20 mouse cellular contexts compared by ENCODE assay signal in genomic region chr10:46087766-46088165, GRCm38 (mm10).
A peak's percentile ranks its signal among the peaks of the same experiment; 100 is the strongest.
DNase-seq lines count a peak whose midpoint lies in the region; ATAC-seq and TF ChIP-seq lines count a peak whose summit lies in the region.
"Had no signal": no experiment of that assay in that cellular context is flagged by ENCODE, and none has a peak within 500 bp of the region (broad histone marks: within the 10 kb centered on the region; RNA-seq: fewer than 3 reads in every experiment).

No protein-coding gene starts in this region.

- H3K9me3 ChIP-seq in embryonic facial prominence, embryonic 14.5 days (ENCODE audit: control insufficient read depth, low read length) = no peaks in the 10 kb centered on the region
- H3K9me3 ChIP-seq in embryonic facial prominence, embryonic 10.5 days = no peaks in the 10 kb centered on the region
- H3K9me3 ChIP-seq in limb, embryonic 10.5 days (replicated peaks) = no peaks in the 10 kb centered on the region
- no peaks in the 10 kb centered on the region for H3K9me3 ChIP-seq in stomach, postnatal 0 days (ENCODE audit: control insufficient read depth, low read length)
- H3K9me3 ChIP-seq: heart, embryonic 10.5 days; stomach, embryonic 15.5 days had no signal

- 48% methylated on average over 4 of the region's 4 CpGs for WGBS in embryonic facial prominence, embryonic 14.5 days
- WGBS in embryonic facial prominence, embryonic 10.5 days = 60% methylated on average over 4 of the region's 4 CpGs
- 34% methylated on average over 4 of the region's 4 CpGs for WGBS in limb, embryonic 10.5 days
- WGBS in stomach, postnatal 0 days = 16% methylated on average over 4 of the region's 4 CpGs

- no peaks in the 10 kb centered on the region for H3K27me3 ChIP-seq in embryonic facial prominence, embryonic 14.5 days (replicated peaks; ENCODE audit: control insufficient read depth, insufficient read depth, low read length)
- H3K27me3 ChIP-seq in embryonic facial prominence, embryonic 10.5 days (replicated peaks; ENCODE audit: low read depth, poor library complexity, severe bottlenecking) = no peaks in the 10 kb centered on the region
- no peaks in the 10 kb centered on the region for H3K27me3 ChIP-seq in limb, embryonic 10.5 days (ENCODE audit: low read depth, poor library complexity, severe bottlenecking)
- no peaks in the 10 kb centered on the region for H3K27me3 ChIP-seq in stomach, postnatal 0 days (ENCODE audit: control insufficient read depth, insufficient read depth, low read length)
- H3K27me3 ChIP-seq: stomach, embryonic 15.5 days had no signal

- TF ChIP-seq EP300 in stomach, postnatal 0 days (optimal IDR thresholded peaks at IDR 0.05) = no peak

- no peak for ATAC-seq in embryonic facial prominence, embryonic 14.5 days (ENCODE audit: low read depth)
- no peak for ATAC-seq in stomach, postnatal 0 days (ENCODE audit: low FRiP score, low TSS enrichment)

- H3K4me3 ChIP-seq in embryonic facial prominence, embryonic 14.5 days (ENCODE audit: low read depth, low read length) = no peak overlapping the region
- H3K4me3 ChIP-seq in embryonic facial prominence, embryonic 10.5 days = no peak overlapping the region
- no peak overlapping the region for H3K4me3 ChIP-seq in limb, embryonic 10.5 days
- H3K4me3 ChIP-seq in stomach, postnatal 0 days (ENCODE audit: low read depth, low read length) = no peak overlapping the region
- H3K4me3 ChIP-seq: erythroblast, embryonic 14.5 days; heart, embryonic 10.5 days; stomach, embryonic 15.5 days had no signal

- TF ChIP-seq CTCF in brain, embryonic 14.5 days (IDR thresholded peaks at IDR 0.05; ENCODE audit: borderline replicate concordance, extremely low read depth, insufficient read depth, insufficient read length) = no peak
- no peak for TF ChIP-seq CTCF in stomach, postnatal 0 days (IDR thresholded peaks at IDR 0.05; ENCODE audit: low read depth)

- no peaks in the 10 kb centered on the region for H3K4me1 ChIP-seq in embryonic facial prominence, embryonic 14.5 days (ENCODE audit: control insufficient read depth, insufficient read depth, low read length)
- no peaks in the 10 kb centered on the region for H3K4me1 ChIP-seq in embryonic facial prominence, embryonic 10.5 days
- peaks cover 7% of the 10 kb centered on the region; the same call in 1 of the 2 replicates for H3K4me1 ChIP-seq in limb, embryonic 10.5 days
- H3K4me1 ChIP-seq in stomach, postnatal 0 days (replicated peaks; ENCODE audit: control insufficient read depth, insufficient read depth) = no peaks in the 10 kb centered on the region
- H3K4me1 ChIP-seq: heart, embryonic 10.5 days; stomach, embryonic 15.5 days had no signal

- H3K4me2 ChIP-seq in embryonic facial prominence, embryonic 14.5 days (ENCODE audit: low read depth, low read length) = no peak overlapping the region
- H3K4me2 ChIP-seq in stomach, postnatal 0 days (replicated peaks; ENCODE audit: low read depth) = no peak overlapping the region
- H3K4me2 ChIP-seq: stomach, embryonic 15.5 days had no signal

- no peak for TF ChIP-seq POLR2A in brain, embryonic 14.5 days (IDR thresholded peaks at IDR 0.05; ENCODE audit: borderline replicate concordance, extremely low read depth, insufficient read depth, insufficient read length, poor library complexity, severe bottlenecking)

- peak; percentile 33 for DNase-seq in embryonic facial prominence, embryonic 14.5 days (ENCODE audit: low spot score)
- no peak for DNase-seq in embryonic facial prominence, embryonic 10.5 days (ENCODE audit: low spot score)
- DNase-seq in brain, embryonic 14.5 days (ENCODE audit: low read depth) = peak; percentile 50
- DNase-seq in embryo, embryonic 11.5 days (ENCODE audit: low read depth, low spot score) = peak; percentile 26
- peak; percentile 40 for DNase-seq in limb, embryonic 10.5 days (ENCODE audit: low spot score)
- DNase-seq in stomach, postnatal 0 days (ENCODE audit: low spot score) = no peak
- no peak for DNase-seq in kidney, adult 18-20 months
- no peak for DNase-seq in left cerebral cortex, adult 11 months (ENCODE audit: low spot score)
- DNase-seq: adrenal gland, adult 8-10 months; B cell, adult 2 months; gastrocnemius, postnatal 14 days; heart, postnatal 36 days; kidney, adult 2 months; kidney, postnatal 4 days; liver; lung, adult 2 months; thymus, postnatal 25 days had no signal

- no peaks in the 10 kb centered on the region for H3K36me3 ChIP-seq in embryonic facial prominence, embryonic 14.5 days (ENCODE audit: control insufficient read depth, insufficient read depth, low read length)
- no peaks in the 10 kb centered on the region for H3K36me3 ChIP-seq in embryonic facial prominence, embryonic 10.5 days (replicated peaks)
- H3K36me3 ChIP-seq in limb, embryonic 10.5 days = no peaks in the 10 kb centered on the region
- H3K36me3 ChIP-seq in stomach, postnatal 0 days (ENCODE audit: control insufficient read depth, insufficient read depth, low read length) = no peaks in the 10 kb centered on the region
- H3K36me3 ChIP-seq: heart, embryonic 10.5 days; stomach, embryonic 15.5 days had no signal

- no peak overlapping the region for H3K9ac ChIP-seq in embryonic facial prominence, embryonic 14.5 days (ENCODE audit: low read depth, low read length)
- no peak overlapping the region for H3K9ac ChIP-seq in stomach, postnatal 0 days (ENCODE audit: low read length)
- H3K9ac ChIP-seq: stomach, embryonic 15.5 days had no signal

- H3K27ac ChIP-seq in embryonic facial prominence, embryonic 14.5 days (replicated peaks; ENCODE audit: low read depth, low read length) = no peak overlapping the region
- no peak overlapping the region for H3K27ac ChIP-seq in embryonic facial prominence, embryonic 10.5 days (replicated peaks)
- H3K27ac ChIP-seq in limb, embryonic 10.5 days = no peak overlapping the region
- H3K27ac ChIP-seq in stomach, postnatal 0 days (replicated peaks) = no peak overlapping the region
- H3K27ac ChIP-seq: heart, embryonic 10.5 days; stomach, embryonic 15.5 days had no signal

Comparison
In these comparisons a context has a peak if more than half of its experiments do, and no peak if none do; other contexts are left out.
1. DNase-seq: peak in embryonic facial prominence, embryonic 14.5 days (single experiment), brain, embryonic 14.5 days (single experiment), embryo, embryonic 11.5 days (single experiment) and limb, embryonic 10.5 days (single experiment); none in embryonic facial prominence, embryonic 10.5 days (single experiment), stomach, postnatal 0 days (single experiment), kidney, adult 18-20 months (single experiment) and left cerebral cortex, adult 11 months (single experiment).